Mouse (Mus musculus) bone marrow macrophage, adult 2 months (primary cell): ENCODE data around the gene Tekt5. TPM values are rescaled to one million over a fixed set of nuclear protein-coding genes. Genes with fewer than 3 reads are reported as not detected.

Experiments used
- H3K27ac ChIP-seq: 2 replicates; pipeline ENCODE4 v1.5.1; 2012; ENCODE audit warnings: low read depth, low read length; ENCODE audit not compliant: insufficient read depth
- H3K4me1 ChIP-seq: 2 replicates; pipeline ENCODE4 v1.6.1; 2012; ENCODE audit warnings: low read length; ENCODE audit not compliant: control insufficient read depth, insufficient read depth
- H3K4me3 ChIP-seq: 2 replicates; pipeline ENCODE4 v1.5.1; 2012; ENCODE audit warnings: mild to moderate bottlenecking, low read length, moderate library complexity; ENCODE audit not compliant: insufficient read depth
- CTCF ChIP-seq: IDR thresholded peaks from 2 replicates; pipeline ENCODE4 v1.5.1; 2012; ENCODE audit warnings: low read depth, mild to moderate bottlenecking, low read length, moderate library complexity
- POLR2A ChIP-seq: IDR thresholded peaks from 2 replicates; pipeline ENCODE4 v1.6.1; 2012; ENCODE audit warnings: mild to moderate bottlenecking, low read depth, low read length, borderline replicate concordance
- polyA plus RNA-seq: library from polyadenylated mRNA; stranded (reverse); fragments of >200 nt; gene quantifications from 2 replicates; pipeline ENCODE4 v1.2.4, GENCODE M21; 2012; ENCODE audit not compliant: missing spikeins, insufficient read depth, insufficient read length

The Tekt5 gene
- polyA plus RNA-seq, 1 experiment: not detected

DNA sequence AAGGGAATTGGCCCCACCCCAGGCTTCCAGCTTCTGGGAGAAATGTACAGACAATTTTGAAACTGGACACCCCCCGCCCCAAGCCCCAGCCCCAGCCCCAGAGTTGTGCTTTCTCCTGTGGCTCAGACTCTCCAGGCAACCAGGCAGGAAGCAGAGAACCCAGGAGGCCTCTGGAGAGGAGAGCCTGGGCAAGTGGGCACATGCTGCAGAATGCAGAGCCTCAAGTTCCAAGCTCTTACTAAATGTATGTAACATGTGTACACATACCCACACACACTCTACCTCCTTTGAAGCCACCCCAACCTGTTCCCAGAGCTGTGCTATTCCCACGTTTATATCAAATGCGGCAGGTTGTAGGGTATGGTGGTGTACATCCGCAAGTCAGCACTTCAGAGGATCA lies 29.5 kb downstream of the Tekt5 start:
- Histone ChIP-seq H3K27ac (no peak overlapping the region), H3K4me1 (no peaks in the 10 kb centered on the region), H3K4me3 (no peak overlapping the region)
- no peak for TF ChIP-seq CTCF
- TF ChIP-seq POLR2A: no peak

DNA sequence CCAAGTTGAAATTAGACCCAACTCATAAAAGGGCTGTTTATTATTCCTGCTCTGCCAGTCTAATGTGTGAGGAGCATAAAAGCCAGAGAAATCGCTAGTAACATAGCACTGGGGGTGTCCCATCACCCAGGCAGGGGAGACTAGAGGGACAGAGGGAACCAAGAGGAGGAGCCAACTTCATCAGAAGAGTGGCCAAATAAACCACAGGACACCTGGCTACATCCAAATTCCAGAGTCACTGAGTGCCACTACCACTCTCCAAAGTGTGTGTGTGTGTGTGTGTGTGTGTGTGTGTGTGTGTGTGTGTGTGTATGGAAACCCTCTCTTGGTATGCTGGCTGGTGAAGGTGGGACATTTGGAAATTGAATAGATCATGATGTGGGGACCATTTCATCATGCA lies 32.2 kb downstream of the Tekt5 start:
- TF ChIP-seq CTCF: no peak
- no peak for TF ChIP-seq POLR2A
- H3K4me1 ChIP-seq: no peaks in the 10 kb centered on the region
- no peak overlapping the region for H3K27ac ChIP-seq
- no peak overlapping the region for H3K4me3 ChIP-seq

DNA sequence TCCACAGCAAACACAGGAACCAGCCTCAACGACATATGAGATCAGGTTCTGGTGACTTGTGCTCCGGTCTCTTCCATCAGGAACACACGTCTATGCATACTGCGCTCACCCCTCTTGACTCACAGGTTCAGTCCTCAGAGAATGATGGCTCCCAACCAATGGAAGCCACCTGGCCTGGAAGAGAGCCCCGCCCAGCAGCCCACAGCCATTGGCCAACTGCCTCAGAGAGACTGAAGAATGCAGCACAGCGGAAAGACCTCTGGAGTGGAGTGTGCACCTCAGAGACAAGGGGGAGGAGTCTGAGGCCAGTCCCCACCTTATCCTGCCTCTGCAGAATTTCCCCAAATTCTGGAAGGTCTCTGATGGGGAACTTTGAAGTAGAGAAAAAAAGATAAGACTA lies 36.0 kb downstream of the Tekt5 start:
- TF ChIP-seq POLR2A: no peak
- TF ChIP-seq CTCF: no peak
- Histone ChIP-seq H3K4me1 (peaks cover 13% of the 10 kb centered on the region), H3K27ac (no peak overlapping the region), H3K4me3 (no peak overlapping the region)

DNA sequence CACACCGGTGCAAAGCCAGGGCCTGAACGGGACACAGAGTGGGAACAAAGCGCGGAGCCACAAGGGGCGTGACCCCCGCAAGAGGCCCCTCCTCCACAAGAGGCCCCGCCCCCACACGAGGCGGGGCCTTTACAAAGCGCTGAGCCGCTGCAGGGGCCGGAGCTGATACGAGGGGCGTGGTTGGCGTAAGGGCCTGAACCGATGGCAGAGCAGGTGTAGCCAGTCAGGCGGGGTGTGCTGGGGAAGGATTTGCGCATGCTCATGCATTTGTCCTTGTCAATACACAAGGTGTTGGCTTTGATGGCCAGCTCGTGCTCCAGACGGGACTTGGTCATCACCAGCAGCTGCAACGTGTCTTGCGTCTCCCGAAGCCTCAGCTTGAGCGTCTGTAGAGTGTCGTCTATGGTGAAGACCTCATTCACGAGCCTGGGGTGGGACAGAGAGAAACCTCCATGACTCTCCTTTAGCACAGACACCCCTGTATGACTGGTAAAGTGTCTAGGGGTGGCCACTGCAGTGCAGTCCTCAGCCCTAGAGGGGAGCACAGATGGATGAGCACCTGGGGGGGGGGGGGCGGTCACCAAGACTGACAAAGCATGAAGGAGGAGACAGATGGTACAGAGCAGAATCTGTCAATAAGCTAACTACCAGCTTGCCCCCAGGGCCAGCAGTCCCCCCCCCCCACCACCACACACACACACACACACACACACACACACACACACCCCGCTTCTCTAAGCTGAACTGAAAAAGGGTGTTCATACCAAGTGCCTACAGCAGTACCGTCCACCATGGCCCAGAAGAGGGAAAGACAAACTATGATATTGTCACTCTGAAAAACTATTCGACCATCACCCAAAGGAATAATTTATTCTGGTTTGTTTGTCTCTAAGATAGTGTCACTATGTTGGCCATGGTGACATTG lies 37.0 kb downstream of the Tekt5 start:
- Histone ChIP-seq H3K4me3 (no peak overlapping the region), H3K27ac (no peak overlapping the region), H3K4me1 (peaks cover 13% of the 10 kb centered on the region)
- TF ChIP-seq CTCF: no peak
- no peak for TF ChIP-seq POLR2A

DNA sequence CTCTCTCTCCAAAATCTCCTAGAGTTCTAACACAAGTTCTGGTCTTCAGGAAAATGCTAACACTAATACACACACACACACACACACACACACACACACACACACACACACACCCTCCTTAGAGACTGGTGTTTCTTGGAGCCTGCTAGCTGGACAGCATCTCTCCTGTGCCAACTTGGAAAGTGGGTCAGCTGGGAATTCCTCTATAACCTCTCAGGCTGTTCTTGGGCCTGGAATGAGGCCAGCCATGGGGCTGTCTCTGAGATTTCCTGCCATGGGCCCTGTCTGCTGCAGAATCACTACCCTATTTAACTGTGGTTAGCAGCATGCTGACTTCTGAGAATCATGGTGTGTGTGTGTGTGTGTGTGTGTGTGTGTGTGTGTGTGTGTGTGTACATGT lies 40.3 kb downstream of the Tekt5 start:
- Histone ChIP-seq H3K4me3 (no peak overlapping the region), H3K27ac (no peak overlapping the region), H3K4me1 (peaks cover 13% of the 10 kb centered on the region)
- TF ChIP-seq POLR2A (no peak), CTCF (no peak)

DNA sequence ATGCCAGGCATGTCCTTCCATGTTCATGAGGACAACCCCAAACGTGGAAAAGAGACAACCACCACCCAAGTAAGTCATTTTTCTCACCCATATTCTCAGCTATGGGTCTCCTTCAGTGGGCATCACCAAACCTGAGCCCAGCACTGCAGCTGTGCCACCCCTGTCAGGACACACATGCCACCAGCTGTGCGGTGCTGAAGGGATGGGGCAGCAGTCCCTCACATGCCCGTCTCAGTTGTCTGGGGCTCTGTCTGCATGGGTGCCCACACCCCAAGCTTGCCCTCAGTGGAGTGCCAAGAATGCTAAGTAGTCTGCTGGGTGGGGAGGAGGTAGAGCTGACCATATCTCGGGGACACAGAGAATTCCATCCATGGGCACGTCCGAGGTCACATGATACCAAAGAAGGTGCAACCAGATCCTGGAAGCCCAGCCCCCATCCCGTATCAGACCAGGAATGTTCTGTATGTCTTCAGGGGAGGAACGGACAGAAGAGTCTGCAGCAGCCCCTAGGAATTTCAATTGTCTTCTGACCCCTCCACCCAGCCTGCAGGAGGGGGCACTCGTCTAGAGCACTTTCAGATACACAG lies 44.1 kb downstream of the Tekt5 start:
- TF ChIP-seq POLR2A: no peak
- H3K4me1 ChIP-seq: peaks cover 8% of the 10 kb centered on the region

DNA sequence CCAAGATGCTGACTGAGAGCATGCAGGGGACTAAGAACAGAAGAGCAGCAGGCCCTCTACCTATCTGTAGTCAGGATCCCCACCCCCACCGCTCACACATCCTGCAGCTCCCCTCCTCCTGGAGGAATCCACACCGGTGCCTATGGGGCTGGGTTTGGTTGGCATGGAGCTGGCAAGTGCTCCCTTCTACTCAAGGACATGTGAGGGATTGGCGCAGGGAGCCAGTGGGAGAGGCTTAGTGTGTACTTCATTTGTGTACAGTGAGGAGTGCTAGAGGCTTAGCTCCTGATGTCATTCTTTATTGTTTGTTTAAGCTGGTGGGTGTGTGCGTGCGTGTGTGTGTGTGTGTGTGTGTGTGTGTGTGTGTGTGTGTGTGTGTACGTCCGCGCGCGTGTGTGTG lies 45.4 kb downstream of the Tekt5 start:
- TF ChIP-seq POLR2A (no peak), CTCF (no peak)
- no peaks in the 10 kb centered on the region for H3K4me1 ChIP-seq
- H3K27ac ChIP-seq: no peak overlapping the region
- H3K4me3 ChIP-seq: no peak overlapping the region

More for the DNA sequence above, 44.1 kb downstream of the Tekt5 start:
- Histone ChIP-seq H3K27ac (no peak overlapping the region), H3K4me3 (no peak overlapping the region)

DNA sequence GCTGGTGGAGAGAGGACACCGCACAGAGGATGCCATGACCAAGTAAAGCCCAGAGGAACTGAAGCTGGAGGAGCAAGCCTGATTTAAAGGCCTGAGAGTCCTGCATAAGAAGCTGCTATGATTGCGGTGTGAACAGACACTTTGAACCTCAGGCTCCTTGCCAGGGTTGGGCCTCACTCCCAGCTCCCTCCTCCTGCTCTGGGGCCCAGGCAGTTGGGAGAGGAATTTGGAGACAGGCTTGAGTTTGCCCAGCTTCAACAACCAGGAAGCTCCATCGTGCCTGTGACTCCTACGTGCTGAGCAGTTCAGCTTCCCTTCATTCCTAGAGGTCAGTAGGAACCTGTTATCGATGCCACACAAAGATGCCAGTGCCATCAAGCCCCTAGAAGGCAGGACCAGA lies 45.9 kb downstream of the Tekt5 start:
- no peaks in the 10 kb centered on the region for H3K4me1 ChIP-seq
- no peak for TF ChIP-seq POLR2A
- TF ChIP-seq CTCF: no peak
- H3K27ac ChIP-seq: no peak overlapping the region
- no peak overlapping the region for H3K4me3 ChIP-seq

DNA sequence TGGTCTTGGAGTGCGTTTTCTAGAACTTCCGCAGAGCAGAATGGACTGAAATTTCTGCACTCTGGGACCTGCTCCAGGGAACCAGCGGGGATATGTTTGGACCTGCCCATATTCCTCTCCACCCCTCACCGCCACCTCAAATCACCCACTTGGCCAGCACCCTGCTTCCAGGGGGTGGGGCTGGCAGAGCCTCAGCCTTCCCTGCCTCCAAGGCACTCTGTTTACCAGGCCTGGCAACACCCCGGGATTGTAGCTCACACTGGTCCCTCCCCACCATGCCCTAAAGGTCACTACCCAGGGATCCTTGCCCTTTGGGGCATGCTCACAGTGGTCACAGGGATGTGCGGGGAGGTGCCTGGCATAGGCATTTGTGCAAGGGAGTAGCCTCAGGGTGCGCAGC lies 47.7 kb downstream of the Tekt5 start:
- TF ChIP-seq POLR2A (no peak), CTCF (no peak)
- no peaks in the 10 kb centered on the region for H3K4me1 ChIP-seq
- H3K27ac ChIP-seq: no peak overlapping the region
- no peak overlapping the region for H3K4me3 ChIP-seq

DNA sequence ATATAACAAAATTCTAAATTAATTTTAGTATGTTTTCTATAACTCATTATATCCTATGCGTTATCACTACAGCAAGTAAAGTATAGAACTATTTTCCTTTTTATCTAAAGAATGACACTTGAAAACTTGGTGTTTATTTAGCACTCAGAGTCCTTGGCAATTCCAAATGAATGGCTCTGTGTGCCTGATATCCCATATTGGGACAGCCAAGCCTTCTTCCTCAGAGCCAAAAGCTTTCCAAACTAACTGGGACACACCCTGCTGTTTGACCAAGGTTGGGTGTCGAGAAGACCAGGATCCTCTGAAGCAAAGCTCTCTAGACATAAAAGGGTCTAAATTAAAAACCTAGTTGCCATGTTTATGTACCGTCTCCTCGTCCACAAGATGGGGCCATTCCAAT lies 54.2 kb downstream of the Tekt5 start:
- no peak for TF ChIP-seq CTCF
- no peak for TF ChIP-seq POLR2A
- Histone ChIP-seq H3K4me3 (no peak overlapping the region), H3K27ac (no peak overlapping the region), H3K4me1 (no peaks in the 10 kb centered on the region)

DNA sequence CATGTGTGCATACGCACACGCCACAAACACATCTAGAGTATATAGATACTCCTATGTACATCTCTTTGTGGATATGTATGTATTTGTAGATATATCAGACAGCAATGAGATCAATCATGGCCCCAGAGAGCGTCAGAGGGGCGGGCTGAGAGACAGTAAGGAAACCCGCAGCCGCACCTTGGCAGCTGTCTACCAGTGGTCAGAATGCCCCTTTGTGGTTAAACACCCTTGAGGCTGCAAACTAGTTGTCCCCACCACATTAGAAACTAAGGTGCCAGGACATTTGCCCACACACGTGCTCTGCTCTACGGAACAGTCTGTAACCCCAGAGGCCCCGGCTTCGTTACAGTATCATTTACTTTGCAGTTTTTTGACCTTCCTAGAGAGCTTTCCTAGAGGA lies 55.4 kb downstream of the Tekt5 start:
- TF ChIP-seq CTCF (no peak), POLR2A (no peak)

More for the DNA sequence above, 55.4 kb downstream of the Tekt5 start:
- no peak overlapping the region for H3K4me3 ChIP-seq
- H3K27ac ChIP-seq: no peak overlapping the region
- no peaks in the 10 kb centered on the region for H3K4me1 ChIP-seq
